Mouse (Mus musculus): ENCODE measurements around the gene Sestd1.

Gene Sestd1

DNA sequence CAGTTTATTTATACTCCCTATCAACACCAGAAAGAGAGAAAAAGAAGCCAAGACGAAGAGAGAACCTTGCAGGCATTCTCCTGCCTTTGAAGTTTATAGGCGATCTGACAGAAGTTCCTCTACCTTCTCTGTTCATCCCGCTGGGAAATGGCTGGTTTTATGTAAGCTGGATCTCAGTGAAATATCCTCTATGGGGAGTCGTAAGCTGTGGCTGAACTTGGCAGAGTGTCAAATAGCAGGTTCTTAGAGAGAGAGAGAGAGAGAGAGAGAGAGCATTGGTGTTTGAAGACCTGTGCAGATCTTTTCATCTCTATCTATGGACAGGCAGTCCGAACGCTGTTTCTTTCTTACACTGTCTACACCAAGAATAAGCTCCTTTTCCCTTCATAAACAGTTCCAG, 107.0 kb downstream of the Sestd1 start:
- DNase-seq (ENCODE audit: low spot score), result no peak

DNA sequence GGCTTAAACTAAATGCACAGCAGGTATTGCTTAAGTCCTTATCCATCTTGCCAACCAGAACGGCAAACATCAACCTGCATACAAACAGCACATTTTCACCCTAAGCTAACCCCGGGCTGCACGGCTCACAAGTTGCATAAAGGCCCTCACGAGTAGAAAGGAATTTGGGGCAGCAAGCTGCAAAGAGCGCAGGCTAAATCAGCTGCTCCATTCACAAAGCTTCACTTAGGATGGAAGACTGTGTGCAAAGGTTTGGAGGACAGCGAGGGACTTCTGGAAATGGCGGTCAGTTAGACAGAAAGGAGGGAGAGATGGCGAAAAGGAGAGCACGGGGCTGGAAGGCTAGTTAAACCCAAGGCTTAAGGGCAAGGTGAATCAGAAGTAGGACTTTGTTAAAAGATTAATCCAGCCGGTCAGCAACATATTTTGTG, 108.1 kb downstream of the Sestd1 start:
- no peak for DNase-seq (ENCODE audit: low spot score)

DNA sequence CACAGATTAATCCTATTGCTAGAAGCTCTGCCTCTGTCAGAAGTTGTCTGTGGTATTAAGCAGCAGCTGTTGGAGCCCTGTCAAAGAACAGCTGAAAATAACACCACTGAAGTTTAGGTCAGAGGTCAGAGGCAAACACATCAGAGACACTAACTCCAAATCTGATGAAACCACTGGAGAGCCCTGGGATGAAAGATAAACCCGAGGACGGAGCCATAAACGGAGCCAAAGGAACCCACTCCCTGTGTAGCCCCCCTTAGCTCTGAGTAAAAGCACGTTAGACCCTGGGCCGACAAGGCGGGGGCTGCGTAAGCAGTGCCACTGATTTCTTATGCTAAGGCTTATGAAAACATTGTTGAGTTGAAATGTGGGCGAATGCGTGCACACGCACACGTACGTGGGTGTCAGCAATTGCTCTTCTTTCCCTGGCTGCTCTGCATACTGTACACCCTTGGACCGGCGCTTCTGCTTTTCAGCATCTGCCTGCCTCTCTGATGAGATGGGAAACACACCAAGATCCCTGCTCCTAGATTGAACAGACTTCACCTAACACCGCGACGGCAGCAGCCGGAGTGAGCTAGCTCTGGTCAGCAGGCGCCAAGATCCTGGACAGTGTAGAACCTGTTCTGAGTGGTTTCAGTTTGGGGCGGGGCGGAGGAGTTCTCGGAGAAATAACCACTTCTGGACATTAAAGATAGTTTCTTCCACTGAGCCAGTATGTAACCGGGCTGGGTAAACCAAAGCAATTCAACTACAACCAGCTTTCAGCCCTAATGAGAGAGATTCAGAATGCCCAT, 108.8 kb downstream of the Sestd1 start:
- DNase-seq (ENCODE audit: low spot score), result peak; percentile 22

DNA sequence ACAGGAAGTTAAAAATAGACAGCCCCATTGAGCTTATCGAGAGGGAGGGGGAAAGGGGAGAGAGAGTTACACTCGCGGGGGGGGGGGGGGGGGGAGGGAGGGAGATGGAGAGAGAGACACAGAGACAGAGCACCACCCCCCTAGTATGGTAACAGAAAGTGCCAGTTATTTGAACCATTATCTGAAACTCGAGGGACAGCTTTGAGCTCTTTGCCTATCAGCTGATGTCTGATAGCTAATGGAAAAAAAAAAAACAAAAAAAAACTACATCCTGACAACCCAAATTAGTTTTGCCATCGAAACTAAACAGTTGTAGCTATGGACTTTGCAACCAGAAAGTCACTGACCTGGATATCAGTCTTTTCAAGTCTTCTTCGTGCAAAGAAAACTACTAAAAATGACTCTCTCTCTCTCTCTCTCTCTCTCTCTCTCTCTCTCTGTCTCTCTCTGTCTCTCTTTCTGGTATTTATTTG, 109.7 kb downstream of the Sestd1 start, which contains the start of gene Ccdc141:
Ccdc141 (minus strand) TSS at position 4 of the 473 bp plus-strand sequence.
- no peak for DNase-seq (ENCODE audit: low spot score)

DNA sequence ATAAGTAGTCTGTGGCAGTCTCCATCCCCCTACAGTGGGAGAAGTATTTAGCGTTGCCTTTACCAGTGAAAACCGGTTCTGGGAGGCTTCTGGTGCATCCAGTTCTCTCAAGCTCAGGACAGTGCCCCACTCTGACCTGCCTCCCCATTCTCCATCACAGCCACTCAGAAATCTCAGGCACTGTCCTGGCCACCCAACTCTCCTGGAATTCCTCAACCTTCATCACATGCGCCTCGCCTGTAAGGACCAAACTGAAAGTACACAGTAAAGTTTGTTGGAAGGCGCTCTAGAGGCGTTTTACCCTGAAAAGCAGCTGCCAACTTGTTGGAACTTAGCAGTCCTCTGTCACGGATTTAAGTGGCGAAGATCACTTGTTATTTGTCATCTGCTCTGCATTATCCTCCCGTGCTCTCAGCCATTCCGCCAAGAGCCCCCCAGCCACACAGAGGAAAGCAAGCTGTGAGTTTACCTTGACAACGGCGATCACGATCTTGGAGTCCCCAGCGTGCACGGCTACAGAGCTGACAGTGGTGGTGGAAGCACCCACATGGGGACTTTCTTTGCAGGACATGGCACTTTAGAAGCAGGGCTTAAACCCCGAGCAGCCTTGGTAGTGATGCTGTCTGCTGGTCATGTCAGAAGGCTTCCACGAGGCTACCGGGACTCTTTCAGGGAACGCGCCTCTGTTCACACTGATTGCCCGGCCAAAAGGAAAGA, 110.3 kb downstream of the Sestd1 start:
- DNase-seq (ENCODE audit: low spot score), result no peak

DNA sequence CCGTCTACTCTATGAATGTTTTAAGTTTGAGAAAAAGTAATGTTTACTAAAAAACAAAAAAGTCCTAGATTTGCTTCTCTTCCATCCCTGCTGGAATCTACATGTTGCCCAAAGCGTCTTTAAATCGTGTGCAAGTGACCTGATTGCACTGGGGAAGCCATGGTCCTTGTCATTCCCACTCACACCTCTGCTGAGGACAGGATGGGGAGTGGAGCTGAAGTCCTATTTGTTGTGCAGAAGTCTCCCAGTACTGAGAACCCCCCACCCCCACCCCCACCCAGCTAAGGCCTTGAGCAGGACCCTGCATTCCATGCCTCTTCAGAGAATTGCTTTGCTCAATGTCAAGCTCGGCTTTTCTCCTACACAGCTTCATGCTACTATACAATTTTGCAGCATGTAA, 111.2 kb downstream of the Sestd1 start:
- no peak for DNase-seq (ENCODE audit: low spot score)

DNA sequence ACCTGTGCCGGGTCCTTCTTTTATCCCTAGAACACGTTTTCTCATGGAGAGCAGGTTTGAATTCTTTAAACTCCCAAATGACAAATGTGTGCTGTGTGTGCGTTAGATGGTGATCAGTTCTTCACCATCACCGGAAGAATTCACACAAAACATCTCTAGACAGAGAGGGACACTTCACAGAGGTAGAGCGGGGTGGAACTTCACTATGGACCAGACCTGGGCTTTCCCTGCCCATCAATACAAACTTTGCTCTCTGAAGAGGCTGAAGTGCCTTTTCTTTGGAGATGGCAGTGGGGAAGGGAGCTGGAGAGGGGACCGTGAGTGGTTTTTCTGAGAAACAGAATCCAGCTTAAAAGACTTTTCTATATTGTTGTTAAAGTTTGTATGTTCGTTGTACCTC, 111.6 kb downstream of the Sestd1 start:
- DNase-seq (ENCODE audit: low spot score), result no peak

DNA sequence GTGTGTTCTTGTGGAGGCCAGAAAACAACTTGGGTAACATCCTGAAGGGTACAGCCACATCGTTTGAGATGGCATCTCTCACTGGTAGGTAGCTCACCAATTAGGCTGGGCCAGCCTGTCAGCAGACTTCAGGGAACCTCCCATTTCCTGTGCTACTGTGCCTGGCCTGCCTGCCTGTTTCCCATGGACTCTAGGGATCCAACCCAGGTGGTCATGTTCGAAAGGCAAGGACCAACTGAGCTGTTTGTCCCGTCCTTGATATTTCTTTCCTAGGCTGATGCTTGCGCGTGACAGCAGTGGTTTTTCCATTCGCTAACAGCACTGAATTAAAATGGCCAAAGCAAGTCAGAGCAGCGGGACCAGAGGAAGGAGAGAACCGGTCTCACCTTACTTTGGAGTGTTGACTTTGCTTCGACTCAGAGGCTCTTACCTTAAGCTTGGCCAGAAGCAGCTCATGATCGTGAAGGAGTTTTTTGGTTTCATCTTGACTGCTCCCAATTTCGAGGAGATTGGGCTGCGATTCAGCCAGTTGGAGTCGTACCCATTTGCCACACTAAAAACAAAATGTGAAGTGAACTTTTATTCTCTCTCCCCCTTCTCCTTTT, 112.2 kb downstream of the Sestd1 start:
- no peak for DNase-seq (ENCODE audit: low spot score)

DNA sequence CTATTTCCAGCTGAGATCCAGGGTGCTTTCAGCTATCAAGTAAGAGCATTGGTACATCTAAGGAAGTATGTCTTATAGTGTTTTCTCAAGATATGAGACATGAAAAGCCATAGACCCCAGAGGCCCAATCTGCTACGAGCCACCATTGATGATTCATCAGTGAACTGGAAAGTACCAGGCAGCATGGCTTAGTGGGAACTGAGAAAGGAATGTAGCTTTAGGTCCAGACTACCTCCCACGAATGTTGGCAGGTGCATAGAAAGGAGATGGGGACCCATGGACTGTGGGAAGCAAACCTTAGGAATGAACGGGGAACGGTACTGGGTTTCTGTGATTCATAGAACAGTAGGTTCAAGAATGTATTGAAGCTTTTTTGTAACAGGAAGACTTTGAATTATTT, 114.0 kb downstream of the Sestd1 start:
- no peak for DNase-seq (ENCODE audit: low spot score)

DNA sequence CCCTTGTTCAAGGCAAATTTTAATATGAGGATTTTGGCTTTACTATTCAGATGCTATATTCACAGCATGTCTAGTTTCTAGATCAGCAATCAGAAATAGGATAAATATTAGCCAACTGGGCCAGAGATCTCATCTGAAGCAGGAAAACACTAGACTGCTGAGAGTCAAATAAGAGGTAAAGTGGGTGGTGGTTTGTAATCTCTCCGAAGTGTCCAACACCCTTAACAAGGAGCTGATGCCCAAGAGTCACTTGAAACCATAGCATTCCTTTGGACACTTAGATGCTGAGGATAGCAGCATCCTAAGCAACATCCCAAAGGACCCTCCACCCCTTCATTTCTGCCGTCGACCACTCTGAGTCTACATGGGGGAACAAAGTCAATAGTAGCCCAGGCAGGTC, 115.7 kb downstream of the Sestd1 start:
- no peak for DNase-seq (ENCODE audit: low spot score)

DNA sequence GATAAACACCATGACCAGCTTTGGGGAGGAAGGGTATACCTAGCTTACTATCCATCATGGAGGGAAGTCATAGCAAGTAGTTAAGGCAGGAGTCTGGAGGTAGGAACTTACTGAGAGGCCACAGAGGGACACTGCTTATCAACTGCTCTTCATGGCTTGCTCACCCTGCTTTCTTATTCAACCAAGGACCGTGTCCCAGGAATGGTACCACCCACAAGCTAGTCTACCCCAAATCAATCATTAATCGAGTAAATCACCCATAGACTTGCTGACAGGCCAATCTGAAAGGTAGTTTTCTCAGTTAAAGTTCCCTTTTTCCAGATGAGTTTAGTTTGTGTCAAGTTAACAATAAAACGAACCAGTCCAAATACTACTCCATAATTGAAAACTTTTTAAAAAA, 117.0 kb downstream of the Sestd1 start:
- no peak for DNase-seq (ENCODE audit: low spot score)

DNA sequence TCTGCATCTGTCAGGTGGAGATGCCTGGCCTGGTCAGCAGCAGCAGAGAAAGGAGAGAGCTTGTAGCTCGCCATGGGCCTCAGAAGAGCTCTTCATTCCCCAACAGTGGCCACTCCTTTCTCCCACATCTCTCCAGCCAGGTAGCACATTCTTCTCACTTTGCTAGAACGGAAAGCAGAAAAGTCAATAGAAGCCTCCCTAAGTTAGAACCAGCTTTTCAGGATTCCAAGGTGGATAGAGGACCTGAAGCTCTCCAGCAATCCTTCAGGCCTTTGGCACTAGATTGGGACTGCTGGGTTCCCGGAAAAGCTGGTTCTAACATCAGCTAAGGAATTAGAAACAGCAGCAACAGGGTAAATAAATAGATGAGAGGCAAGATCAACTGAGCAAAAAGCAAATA, 118.3 kb downstream of the Sestd1 start:
- no peak for DNase-seq (ENCODE audit: low spot score)

DNA sequence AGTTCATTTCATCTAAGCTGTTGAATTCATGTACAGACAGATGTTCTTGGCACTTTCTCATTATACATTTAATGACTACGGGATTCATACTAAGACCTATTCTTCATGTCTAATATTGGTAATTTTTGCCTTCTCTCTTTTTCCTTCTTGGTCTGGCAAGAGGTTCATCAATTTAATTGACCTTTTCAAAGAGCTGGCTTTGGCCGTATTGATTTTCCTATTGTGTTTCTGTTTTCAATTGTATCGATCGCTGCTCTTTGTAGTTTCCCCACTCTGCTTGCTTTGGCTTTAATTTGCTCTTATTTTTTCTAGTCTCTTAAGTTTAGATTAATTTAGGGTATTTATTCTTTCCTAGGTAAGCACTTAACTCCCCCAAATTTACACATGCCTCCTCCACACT, 122.8 kb downstream of the Sestd1 start:
- DNase-seq (ENCODE audit: low spot score), result no peak

DNA sequence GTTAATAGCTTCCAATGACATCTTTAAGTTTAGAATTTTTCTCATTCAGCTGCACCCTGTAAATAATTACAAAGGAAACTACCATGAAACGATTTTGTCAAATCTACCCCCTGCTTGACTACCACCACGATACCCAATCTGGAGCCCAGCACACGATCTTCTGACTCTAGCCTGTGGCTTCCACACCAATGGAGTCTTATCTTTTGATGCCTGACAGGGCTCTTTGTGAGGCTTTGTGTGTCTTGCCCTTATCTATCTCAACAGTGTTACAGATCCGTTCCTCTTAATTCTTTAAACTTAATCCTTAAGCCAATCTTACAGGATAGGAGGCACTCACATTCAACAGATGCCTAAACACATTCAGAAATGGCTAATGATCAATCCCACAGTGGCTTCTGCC, 126.3 kb downstream of the Sestd1 start:
- DNase-seq (ENCODE audit: low spot score), result no peak

DNA sequence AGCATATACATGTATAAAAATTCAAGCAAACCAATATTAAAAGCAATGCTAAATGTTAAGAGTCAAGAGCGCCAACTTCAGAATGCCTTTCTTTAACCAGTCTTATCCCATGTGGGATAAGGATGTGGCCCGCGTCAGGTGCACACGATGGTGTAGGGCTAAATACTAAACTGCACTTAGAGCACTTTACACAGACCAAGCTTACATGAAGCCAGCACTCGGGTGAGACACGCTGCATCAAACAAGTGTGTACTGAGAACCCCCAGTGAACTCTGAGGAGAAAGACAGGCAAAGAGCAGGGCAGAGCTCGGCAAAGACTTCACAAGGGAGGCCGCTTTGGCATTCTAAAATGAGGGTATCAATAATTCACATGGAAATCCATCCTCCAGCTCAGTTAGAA, 129.1 kb downstream of the Sestd1 start:
- no peak for DNase-seq (ENCODE audit: low spot score)

DNA sequence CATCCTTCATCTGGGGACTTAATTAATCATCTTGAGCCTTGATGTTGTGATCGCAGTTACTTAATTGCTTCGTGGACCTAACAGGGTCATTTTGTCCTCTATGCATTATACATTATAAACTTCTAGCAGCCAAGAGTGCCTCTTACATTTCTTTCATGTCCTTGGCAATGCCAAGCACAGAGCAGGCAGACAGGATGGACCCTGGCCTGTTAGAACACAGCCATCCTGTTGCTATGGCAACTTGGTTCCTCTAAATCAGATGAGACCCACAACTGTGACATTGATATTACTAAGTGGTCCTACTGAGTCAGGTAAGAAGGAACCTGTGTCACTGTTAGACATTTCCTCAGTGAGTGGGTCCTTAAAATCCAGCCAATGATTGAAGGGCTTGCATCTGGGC, 130.8 kb downstream of the Sestd1 start:
- no peak for DNase-seq (ENCODE audit: low spot score)

DNA sequence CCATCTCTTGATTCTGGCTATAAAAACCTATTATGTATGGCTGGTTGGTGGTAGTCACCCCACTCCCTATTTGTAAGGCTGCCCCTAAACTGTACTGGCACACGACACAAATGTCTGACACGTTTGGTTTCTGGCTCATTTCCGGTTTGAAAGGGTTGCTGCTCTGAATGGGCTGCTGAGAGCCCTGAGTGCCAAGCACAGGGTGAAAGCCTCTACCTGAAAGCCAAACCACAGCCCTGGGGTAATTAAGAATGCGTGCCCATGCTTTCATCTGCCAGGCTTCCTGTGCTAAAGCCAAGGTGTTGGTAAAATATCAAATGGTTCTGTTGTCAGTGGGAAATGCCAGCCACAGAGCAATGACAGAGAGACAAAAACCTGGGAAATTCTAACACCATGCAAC, 132.2 kb downstream of the Sestd1 start:
- DNase-seq (ENCODE audit: low spot score), result no peak

DNA sequence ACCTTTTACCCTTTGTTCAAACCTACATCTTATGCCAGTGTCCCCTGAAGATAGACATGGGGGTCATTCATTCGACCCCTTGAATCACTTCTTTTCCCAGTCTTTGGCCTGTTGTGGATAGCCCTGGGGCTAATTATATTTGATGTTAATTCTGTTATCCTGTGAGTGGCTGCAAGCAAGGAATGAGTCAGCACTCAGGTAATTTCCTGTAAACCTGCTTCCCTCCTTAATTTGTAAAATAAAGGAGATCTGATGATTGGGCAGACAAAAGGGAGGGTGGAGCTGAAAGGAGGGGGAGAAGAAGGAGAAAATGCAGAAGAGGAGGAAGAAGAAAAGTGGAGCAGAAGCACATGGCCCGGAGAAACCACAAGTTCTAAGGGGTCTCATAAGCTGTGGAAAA, 133.4 kb downstream of the Sestd1 start:
- DNase-seq (ENCODE audit: low spot score), result no peak

DNA sequence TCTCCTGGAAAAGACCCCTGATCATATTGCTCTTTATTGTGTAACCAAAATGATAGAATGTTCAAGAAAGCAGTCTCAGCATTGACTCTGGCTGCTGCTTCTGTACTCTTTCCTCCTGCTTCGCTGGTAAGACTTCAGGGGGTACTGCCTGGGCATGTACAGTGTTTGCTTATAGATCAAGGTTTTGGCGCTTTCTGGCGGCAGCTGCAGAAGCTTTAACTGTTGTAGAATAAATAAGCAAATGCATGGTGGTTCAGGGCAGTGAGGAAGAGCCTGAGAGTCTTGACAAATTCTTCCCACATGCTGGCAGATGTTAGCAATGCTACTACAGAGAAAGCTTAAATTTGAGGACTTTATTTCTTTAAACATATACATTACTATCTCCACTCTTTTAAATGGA, 134.1 kb downstream of the Sestd1 start:
- no peak for DNase-seq (ENCODE audit: low spot score)

DNA sequence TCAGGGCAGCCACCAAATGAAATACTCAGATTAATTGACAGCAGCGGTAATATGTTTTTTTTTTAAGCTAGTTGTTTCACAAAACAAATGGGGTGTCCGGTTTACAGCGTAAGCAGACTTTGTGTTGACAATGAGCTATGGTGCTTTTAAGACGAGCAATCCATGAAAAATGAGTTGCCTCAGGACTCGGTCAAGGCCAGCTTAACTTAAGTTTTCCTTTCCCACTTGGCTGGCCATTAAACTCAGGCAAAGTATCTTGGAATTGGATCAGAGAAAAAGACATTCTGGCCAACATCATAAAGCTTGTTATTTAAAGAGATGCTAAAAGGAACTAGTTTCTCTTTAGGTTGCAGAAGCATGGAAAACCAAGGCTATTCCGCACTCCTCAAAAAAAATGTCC, 136.9 kb downstream of the Sestd1 start:
- DNase-seq (ENCODE audit: low spot score), result no peak

DNA sequence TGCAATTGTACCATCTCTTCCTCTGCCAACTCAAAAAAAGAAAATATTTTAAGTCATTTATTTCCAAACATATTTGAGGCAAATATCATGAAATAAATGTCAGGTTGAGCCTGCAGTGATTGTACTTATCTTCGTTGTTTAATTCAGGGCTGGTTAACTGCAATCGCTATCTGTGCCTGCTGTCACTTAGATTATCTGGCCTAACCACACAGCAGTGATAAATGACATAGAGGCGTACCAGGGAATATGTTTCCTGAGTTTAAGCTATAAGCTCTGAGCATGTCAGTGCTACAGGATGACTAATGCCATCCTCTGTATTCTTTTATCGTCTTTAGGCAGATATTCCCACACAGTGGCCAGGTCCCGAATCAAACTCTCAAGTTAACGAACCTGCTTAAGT, 141.5 kb downstream of the Sestd1 start:
- no peak for DNase-seq (ENCODE audit: low spot score)

DNA sequence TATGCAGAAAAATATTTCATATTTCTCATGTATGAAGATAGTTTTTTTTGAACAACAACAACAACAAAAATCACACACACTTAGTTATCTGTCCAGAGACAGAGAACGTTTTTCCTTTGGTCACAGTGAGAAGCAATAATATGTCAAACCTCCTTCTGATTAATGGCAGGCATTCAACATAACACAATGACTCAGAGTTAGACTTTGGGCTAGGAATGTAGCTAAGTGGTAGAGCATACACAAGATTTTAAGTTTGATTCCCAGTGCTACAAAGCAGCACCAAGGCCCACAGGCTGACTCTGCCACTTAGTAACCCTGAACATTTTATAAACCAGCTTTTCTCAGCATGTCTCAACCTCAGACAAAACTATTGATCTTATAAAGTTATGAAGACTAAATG, 145.5 kb downstream of the Sestd1 start:
- no peak for DNase-seq (ENCODE audit: low spot score)

DNA sequence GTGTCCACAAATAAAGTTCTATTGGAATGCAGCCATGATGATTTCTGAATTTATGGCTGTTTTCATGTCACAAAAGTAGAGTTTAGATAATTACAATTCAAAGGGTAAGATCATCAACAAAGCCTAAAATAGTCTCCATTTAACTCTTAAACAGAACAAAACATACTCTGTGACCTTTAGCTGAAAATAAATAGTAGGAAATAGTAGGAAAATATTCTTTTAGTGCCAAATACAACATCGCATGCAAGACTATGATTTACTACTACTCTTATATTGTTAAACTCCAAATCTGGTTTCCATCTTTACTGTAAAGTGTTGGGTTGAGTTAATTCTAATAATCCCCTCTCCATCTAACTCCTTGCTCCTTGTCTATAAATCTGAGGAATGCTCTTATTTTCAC, 147.0 kb downstream of the Sestd1 start:
- DNase-seq (ENCODE audit: low spot score), result no peak
